Mouse (Mus musculus) lung, embryonic 16.5 days (tissue): ENCODE results near the gene Memo1. TPM values are rescaled to one million over a fixed set of nuclear protein-coding genes. Genes with fewer than 3 reads are reported as not detected.

Source experiments
- ATAC-seq: fragments of 200-750 bp; cut with Nextera tagmentation; 2 replicates; pipeline ENCODE4 v1.8.0; 2017; ENCODE audit warnings: low read depth, mild to moderate bottlenecking, moderate library complexity
- H3K27ac ChIP-seq: fragments of 300-500 bp; sonication (generic); 2 replicates; pipeline ENCODE4 v1.5.1; 2014; ENCODE audit warnings: mild to moderate bottlenecking, control low read depth, low read length
- H3K27me3 ChIP-seq: fragments of 300-500 bp; sonication (generic); 2 replicates; pipeline ENCODE4 v1.6.1; 2014; ENCODE audit warnings: low read depth, low read length, mixed read lengths; ENCODE audit not compliant: control insufficient read depth, insufficient read depth
- H3K36me3 ChIP-seq: fragments of 300-500 bp; sonication (generic); 2 replicates; pipeline ENCODE4 v1.6.1; 2014; ENCODE audit warnings: low read length; ENCODE audit not compliant: control insufficient read depth, insufficient read depth
- H3K4me1 ChIP-seq: fragments of 300-500 bp; sonication (generic); replicated peaks from 2 replicates; pipeline ENCODE4 v1.6.1; 2014; ENCODE audit warnings: low read length, mixed read lengths; ENCODE audit not compliant: control insufficient read depth, insufficient read depth
- H3K4me2 ChIP-seq: fragments of 300-500 bp; sonication (generic); 2 replicates; pipeline ENCODE4 v1.6.1; 2014; ENCODE audit warnings: low read depth, low read length, control low read depth
- H3K4me3 ChIP-seq: fragments of 300-500 bp; sonication (generic); 2 replicates; pipeline ENCODE4 v1.5.1; 2014; ENCODE audit warnings: mild to moderate bottlenecking, low read length, control low read depth
- H3K9ac ChIP-seq: fragments of 300-500 bp; sonication (generic); 2 replicates; pipeline ENCODE4 v1.6.1; 2014; ENCODE audit warnings: low read length, control low read depth
- H3K9me3 ChIP-seq: fragments of 300-500 bp; sonication (generic); 2 replicates; pipeline ENCODE4 v1.6.1; 2016; ENCODE audit warnings: low read length; ENCODE audit not compliant: control insufficient read depth
- WGBS: fragments of 180-500 bp; shearing (Covaris S2); extraction: QIAGEN DNeasy Blood & Tissue Kit; methylation state at CpG from one replicate; pipeline ENCODE4 v1.1.7; 2014; 5-methylcytosine and 5-hydroxymethylcytosine counted together
- polyA plus RNA-seq: library from polyadenylated mRNA; unstranded; fragments of >200 nt; fragmentation: Nextera tagmentation; extraction: Ambion mirVana; gene quantifications from 2 replicates; pipeline ENCODE4 v1.2.1, GENCODE M21; 2015

Memo1 gene
- polyA plus RNA-seq, 1 experiment from 2014 or later = 85.1 TPM

DNA sequence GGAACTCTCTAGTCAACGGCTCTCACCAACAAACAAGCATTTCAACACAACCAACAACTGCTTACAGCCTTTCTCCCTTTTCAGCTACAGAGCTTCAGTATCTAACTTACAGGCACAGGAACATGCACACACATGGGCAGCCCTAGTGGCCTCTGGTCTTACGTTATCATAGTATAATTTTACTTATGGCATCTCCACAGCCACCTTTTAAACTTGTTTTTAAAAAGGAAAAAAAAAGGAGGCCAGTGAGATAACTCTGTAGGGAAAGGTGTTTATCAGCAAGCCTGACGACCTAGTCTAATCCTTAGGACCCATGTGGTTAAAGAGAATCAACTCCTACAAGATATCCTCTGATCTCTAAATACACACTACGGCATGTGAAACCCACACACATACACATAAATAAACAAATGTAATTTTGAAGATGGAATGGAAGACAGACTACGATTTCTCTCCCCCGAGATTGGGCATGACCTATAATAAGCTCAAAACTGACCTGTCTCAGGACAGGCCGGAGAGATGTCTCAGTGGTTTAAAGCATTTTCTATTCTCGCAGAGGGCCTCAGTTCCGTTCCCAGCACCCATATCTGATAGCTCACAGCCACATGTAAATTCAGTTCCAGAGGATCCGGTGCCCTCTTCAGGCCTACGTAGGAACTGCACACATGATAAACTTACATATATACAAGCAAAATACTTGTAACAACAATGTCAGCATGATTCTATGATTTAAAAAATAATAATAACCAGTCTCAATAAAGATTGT is 27.7 kb downstream of the Memo1 start:
- no peak overlapping the region for H3K4me2 ChIP-seq
- no peaks in the 10 kb centered on the region for H3K9me3 ChIP-seq
- H3K4me1 ChIP-seq = peaks cover 21% of the 10 kb centered on the region
- no peak overlapping the region for H3K4me3 ChIP-seq
- no peak overlapping the region for H3K9ac ChIP-seq
- no peaks in the 10 kb centered on the region; the same call in 1 of the 2 replicates for H3K36me3 ChIP-seq
- no peaks in the 10 kb centered on the region for H3K27me3 ChIP-seq
- ATAC-seq = no peak
- 85% methylated on average over 11 of the region's 11 CpGs for WGBS
- no peak overlapping the region for H3K27ac ChIP-seq

DNA sequence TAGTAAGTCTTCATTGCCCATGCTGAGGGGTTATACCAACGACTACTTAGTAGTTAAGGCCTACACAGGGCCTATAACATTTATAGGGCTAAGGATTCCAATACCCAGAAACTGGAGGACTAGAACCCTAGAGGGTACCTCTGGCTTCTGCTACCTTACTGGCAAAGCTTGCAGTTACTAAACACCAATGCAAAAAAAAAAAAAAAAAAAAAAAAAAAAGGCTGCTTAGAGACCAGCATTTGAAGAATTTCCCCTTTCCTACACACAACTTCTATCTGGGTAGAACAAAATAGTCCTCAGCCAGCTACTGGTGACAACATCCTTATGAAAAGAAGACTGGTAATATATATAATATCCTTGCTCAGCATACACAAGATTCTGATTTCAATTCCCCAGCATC is 29.7 kb downstream of the Memo1 start:
- Histone ChIP-seq H3K27me3 (no peaks in the 10 kb centered on the region), H3K4me2 (no peak overlapping the region), H3K9ac (no peak overlapping the region), H3K4me1 (peaks cover 21% of the 10 kb centered on the region), H3K9me3 (no peaks in the 10 kb centered on the region), H3K4me3 (no peak overlapping the region), H3K27ac (no peak overlapping the region; the same call in 1 of the 2 replicates), H3K36me3 (no peaks in the 10 kb centered on the region; the same call in 1 of the 2 replicates)
- 42% methylated on average over 1 of the region's 1 CpGs for WGBS
- ATAC-seq = no peak

DNA sequence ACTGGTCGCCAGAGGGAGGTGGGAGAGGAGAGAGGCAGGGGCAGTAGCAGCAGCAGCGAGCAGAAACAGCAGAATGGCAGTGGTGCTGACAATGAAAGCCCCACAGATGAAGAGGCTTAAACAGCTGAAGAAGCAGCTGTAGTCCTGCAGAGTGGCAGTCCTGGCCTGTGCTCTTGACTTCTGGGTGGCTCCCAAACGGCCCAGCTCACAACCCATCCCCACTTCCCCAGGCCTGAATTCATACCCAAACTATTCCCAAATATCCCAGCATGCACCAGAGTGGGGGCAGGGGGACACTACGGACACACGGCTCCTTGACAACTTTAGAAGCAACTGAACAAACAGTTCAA is 30.2 kb downstream of the Memo1 start:
- no peak overlapping the region for H3K4me3 ChIP-seq

DNA sequence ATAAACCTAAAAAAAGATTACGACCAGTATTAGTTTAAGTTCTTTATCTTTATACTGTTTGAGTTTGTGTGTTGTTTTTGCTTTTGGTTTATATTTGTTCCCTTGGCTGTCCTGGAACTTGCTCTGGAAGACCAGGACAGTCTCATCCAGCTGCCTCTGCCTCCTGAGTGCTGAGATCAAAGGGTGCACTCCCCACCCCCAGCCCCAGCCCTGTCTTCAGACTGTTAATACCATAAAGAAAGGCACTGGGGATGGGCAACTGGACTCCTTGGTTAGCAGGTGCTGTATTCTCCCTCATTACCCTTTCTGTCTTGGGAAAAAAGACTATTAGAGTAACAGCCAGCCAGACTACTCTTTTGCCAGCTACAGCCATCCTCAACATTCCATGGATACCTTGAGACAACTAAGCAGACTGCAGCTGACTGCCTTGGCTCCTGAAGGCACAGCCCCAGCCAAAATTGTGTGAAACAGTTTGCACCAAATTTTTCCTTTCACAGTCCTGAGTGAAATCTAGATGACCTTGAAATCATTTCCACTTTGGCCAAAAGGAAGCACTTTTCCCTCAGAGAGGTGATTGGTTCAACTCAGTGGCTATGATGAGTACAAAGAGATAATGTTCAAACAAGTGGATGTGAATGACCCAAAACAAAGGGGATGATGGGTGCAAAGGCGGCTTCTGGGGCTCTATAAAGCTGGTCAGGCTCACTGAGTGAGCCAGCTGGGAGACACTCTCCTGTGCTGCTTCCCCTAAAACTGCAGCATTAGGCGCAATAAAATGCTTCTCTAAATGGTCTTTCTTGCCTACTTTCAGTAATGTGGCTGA is 30.8 kb downstream of the Memo1 start:
- no peak overlapping the region for H3K4me2 ChIP-seq
- H3K27me3 ChIP-seq = no peaks in the 10 kb centered on the region
- peaks cover 21% of the 10 kb centered on the region for H3K4me1 ChIP-seq
- H3K9ac ChIP-seq = no peak overlapping the region
- no peak overlapping the region for H3K4me3 ChIP-seq
- ATAC-seq = peak; percentile 26; the same call in 1 of the 2 replicates
- no peaks in the 10 kb centered on the region for H3K9me3 ChIP-seq
- 58% methylated on average over 3 of the region's 3 CpGs for WGBS
- no peak overlapping the region for H3K27ac ChIP-seq
- no peaks in the 10 kb centered on the region; the same call in 1 of the 2 replicates for H3K36me3 ChIP-seq

More for the DNA sequence above, 30.2 kb downstream of the Memo1 start:
- Histone ChIP-seq H3K9ac (0 out of 2 replicates have a peak overlapping the region, but pooled peaks have one; percentile 11), H3K27me3 (no peaks in the 10 kb centered on the region), H3K9me3 (no peaks in the 10 kb centered on the region), H3K4me1 (peaks cover 21% of the 10 kb centered on the region), H3K36me3 (no peaks in the 10 kb centered on the region; the same call in 1 of the 2 replicates), H3K4me2 (no peak overlapping the region), H3K27ac (peak overlapping the region; percentile 7; the same call in 1 of the 2 replicates)
- peak; percentile 68 for ATAC-seq
- 10% methylated on average over 5 of the region's 5 CpGs for WGBS

DNA sequence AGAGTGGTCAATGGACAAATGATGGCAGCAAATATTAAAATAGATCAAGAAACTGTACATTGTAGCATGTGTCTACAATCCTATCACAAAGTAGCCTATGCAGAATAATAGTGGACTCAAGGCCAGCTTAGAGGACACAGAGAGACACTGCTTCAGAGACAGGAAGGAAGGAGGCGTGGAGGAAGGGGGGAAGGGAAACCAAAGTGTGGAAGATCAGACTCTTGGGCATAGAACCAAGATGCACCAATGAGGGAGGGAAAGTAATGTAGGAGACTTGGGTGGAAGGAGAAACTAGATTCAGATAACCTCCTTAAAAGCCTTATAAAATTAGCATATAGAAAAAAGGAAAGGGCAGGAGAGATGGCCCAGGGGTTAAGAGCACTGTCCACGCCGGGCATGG is 32.9 kb downstream of the Memo1 start:
- no peak for ATAC-seq

DNA sequence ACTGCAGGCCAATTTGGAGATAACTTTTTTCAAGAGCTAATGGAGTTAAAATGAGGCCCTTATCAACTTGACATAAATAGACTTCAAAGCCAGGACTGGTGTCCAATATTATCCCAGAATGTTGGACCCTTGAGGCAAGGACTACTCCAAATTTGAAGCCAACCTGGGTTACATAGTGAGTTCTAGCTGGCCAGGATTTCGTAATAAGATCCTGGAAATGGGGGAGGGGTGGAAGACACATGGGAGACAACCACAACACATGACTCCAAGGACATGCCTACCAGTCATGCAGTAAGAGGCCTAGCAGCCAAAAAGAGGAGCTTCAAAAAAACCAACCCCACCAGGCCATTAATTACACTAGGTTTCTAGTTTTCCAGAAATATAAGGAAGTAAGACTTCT is 50.0 kb downstream of the Memo1 start:
- ATAC-seq = no peak

More for the DNA sequence above, 32.9 kb downstream of the Memo1 start:
- Histone ChIP-seq H3K9me3 (no peaks in the 10 kb centered on the region), H3K27ac (no peak overlapping the region), H3K9ac (no peak overlapping the region), H3K4me2 (no peak overlapping the region), H3K36me3 (no peaks in the 10 kb centered on the region), H3K4me1 (peaks cover 21% of the 10 kb centered on the region), H3K27me3 (no peaks in the 10 kb centered on the region), H3K4me3 (no peak overlapping the region)
- 87% methylated on average over 3 of the region's 3 CpGs for WGBS

DNA sequence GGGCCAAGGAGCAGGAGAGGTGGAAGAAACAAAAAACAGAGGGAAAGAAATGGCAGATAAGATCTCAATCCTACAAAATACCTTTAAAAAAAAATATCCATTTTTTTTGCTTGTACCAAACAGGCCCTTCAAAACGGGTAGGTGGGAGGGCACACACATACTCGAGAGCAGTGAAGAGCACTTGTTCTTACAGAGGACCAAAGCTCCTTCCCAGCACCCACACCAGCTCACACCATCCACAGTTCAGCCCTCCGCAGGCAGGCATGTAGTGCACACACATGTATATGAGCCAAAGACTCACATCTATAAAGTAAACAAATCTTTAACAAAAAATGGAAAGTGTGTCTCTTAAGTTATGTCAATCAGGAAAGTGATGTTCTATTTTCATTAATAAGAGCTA is 52.5 kb downstream of the Memo1 start:
- peak; percentile 80 for ATAC-seq
- no peak overlapping the region for H3K9ac ChIP-seq
- WGBS = 48% methylated on average over 3 of the region's 3 CpGs

More for the DNA sequence above, 50.0 kb downstream of the Memo1 start:
- Histone ChIP-seq H3K9me3 (no peaks in the 10 kb centered on the region), H3K4me3 (no peak overlapping the region), H3K27me3 (no peaks in the 10 kb centered on the region), H3K27ac (no peak overlapping the region), H3K36me3 (no peaks in the 10 kb centered on the region; the same call in 1 of the 2 replicates), H3K9ac (no peak overlapping the region), H3K4me2 (no peak overlapping the region), H3K4me1 (peaks cover 3% of the 10 kb centered on the region; the same call in 1 of the 2 replicates)
- 64% methylated on average over 1 of the region's 1 CpGs for WGBS

DNA sequence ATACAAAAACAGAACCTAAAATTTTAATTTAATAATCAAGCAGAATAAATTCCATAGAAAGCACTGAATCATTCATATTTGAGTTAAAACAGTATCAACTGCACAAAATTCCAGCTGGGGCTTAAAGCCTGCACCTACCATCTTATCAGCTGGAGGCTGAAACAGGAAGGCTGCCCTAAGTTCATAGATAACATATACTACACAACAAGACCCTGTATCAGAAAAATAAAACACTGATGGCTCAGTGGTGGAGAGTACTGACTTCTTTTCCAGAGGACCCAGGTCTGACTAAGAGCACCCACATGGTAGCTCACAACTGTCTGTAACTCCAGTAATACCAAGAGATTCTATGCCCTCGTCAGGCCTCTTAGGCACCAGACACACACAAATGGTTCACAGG is 55.0 kb downstream of the Memo1 start:
- no peak for ATAC-seq
- WGBS = 88% methylated on average over 1 of the region's 1 CpGs
- Histone ChIP-seq H3K27me3 (no peaks in the 10 kb centered on the region), H3K9ac (no peak overlapping the region), H3K27ac (no peak overlapping the region), H3K4me2 (no peak overlapping the region), H3K9me3 (no peaks in the 10 kb centered on the region), H3K4me1 (peaks cover 3% of the 10 kb centered on the region; the same call in 1 of the 2 replicates), H3K4me3 (no peak overlapping the region), H3K36me3 (peaks cover 5% of the 10 kb centered on the region)

More for the DNA sequence above, 52.5 kb downstream of the Memo1 start:
- H3K9me3 ChIP-seq = no peaks in the 10 kb centered on the region
- H3K27ac ChIP-seq = no peak overlapping the region
- H3K36me3 ChIP-seq = peaks cover 5% of the 10 kb centered on the region
- H3K4me2 ChIP-seq = no peak overlapping the region
- H3K4me1 ChIP-seq = peaks cover 3% of the 10 kb centered on the region; the same call in 1 of the 2 replicates
- no peak overlapping the region for H3K4me3 ChIP-seq
- H3K27me3 ChIP-seq = no peaks in the 10 kb centered on the region

DNA sequence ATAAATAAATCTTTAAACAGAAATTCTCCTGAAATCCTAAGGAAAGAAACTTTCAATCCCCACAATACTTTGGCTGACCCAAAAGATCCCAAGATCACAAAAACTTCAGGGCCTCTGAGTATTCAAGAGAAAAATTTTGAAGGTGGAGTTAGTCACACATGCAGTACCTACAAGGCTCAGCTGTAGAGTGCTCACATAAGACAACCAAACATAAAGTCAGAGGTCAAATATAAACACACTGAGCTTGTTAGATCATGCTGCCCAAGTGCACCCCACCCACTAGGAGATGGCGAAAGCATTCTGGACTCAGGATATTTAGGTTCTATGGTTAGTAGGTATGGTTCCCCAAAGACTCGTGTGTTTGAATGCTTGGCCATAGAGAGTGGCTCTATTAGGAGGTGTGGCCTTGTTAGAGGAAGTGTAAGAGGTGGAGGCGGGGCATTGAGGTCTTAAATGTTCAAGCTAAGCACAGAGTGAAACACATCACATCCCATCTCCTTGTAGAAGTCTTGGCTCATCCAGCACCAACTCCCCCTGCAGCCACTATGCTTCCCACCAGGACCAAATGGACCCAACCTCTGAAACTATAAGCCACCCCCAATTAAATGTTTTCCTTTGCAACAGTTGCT is 67.1 kb downstream of the Memo1 start:
- no peaks in the 10 kb centered on the region for H3K9me3 ChIP-seq
- no peaks in the 10 kb centered on the region for H3K27me3 ChIP-seq
- 81% methylated on average over 3 of the region's 3 CpGs for WGBS
- no peak overlapping the region for H3K9ac ChIP-seq
- H3K4me3 ChIP-seq = no peak overlapping the region
- H3K4me1 ChIP-seq = no peaks in the 10 kb centered on the region
- H3K36me3 ChIP-seq = 0 out of 2 replicates have a peak, but pooled peaks cover 5% of the 10 kb centered on the region
- no peak overlapping the region for H3K27ac ChIP-seq
- no peak for ATAC-seq
- H3K4me2 ChIP-seq = no peak overlapping the region
